Mouse (Mus musculus) megakaryocyte progenitor cell, adult 5-6 weeks (primary cell): ENCODE measurements around the gene Obox5. TPM values are rescaled to one million over a fixed set of nuclear protein-coding genes. Genes with fewer than 3 reads are reported as not detected.
"Not testable (repeated sequence)": the region's sequence is repeated elsewhere in the genome, so short reads cannot be mapped to it uniquely, and the experiment has no call there.

Experiments used
- ATAC-seq: replicated peaks from 2 replicates; pipeline ENCODE4 v1.8.0; 2016; ENCODE audit warnings: mild to moderate bottlenecking, moderate TSS enrichment, inconsistent platforms; ENCODE audit not compliant: poor library complexity
- total RNA-seq, 2 experiments: library from RNA; stranded (forward) in 1 of 2; stranded (reverse) in 1 of 2; fragments of 157-497, 149-512 nt in 1 of 2; fragments of 200-1000 nt in 1 of 2; gene quantifications; 2 replicates each; pipeline versions ENCODE4 v1.2.3 to v1.2.4; 2015 to 2017

The Obox5 gene
- not detected in 2 replicates for total RNA-seq (2015)
- total RNA-seq (2017): not detected in 2 replicates

DNA sequence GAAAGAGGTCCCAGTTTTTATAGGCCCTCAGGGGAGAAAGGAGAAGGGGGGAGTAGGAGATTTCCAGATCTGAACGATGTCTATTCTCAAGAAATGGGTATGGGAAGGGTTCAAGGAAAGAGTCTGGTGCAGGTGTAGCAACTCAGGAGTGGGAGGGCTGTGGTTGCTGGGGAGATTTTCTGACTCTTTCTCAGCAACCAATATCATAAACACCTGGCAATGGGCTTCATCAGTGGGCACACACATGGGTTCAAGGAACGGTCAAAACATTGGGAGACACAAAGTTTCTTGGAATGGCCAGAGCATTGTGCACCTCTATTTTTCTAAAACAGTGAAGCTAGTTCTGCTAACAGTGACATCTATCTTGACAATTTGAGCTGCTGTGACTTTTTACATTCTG lies at the start of gene Obox5:
Obox5 (plus strand) TSS at position 301 of the 400 bp plus-strand sequence.
- not testable (repeated sequence) for ATAC-seq

DNA sequence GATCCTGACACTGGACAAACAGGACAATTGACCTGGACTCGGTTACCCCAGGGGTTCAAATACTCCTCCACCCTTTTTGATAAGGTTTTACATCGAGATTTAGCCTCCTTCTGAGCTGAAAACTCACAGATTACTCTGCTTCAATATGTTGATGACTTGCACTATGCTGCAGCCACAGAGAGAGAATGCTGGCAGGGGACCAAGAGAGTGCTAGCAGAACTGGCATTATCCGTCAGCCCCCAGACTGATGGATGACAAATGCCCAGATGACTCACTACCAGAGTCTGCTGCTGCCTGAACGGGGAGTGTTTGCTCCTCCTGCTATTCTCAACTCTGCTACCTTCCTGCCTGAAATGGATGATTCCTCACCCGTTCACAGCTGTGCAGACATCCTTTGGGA lies 635 bp upstream of the Obox5 start:
- not testable (repeated sequence) for ATAC-seq

Other genes with a start within 250 kb of the Obox5 start
- gene Obox3, start 110.2 kb upstream of the Obox5 start, total RNA-seq (2015): not detected in 2 replicates
- gene Obox3, start 110.2 kb upstream of the Obox5 start, total RNA-seq (2017): not detected in 2 replicates
- gene Obox6, start 89.5 kb downstream of the Obox5 start, total RNA-seq (2015): not detected in 2 replicates
- not detected in 2 replicates for gene Obox6, start 89.5 kb downstream of the Obox5 start, total RNA-seq (2017)
- gene Crx, start 129.8 kb downstream of the Obox5 start, total RNA-seq (2015): not detected in 2 replicates
- gene Crx, start 129.8 kb downstream of the Obox5 start, total RNA-seq (2017): not detected in 2 replicates
- not detected in 2 replicates for gene Crxos, start 132.5 kb downstream of the Obox5 start, total RNA-seq (2015)
- not detected in 2 replicates for gene Crxos, start 132.5 kb downstream of the Obox5 start, total RNA-seq (2017)
- 69.8 and 85.4 TPM in 2 replicates for gene Selenow, start 172.3 kb downstream of the Obox5 start, total RNA-seq (2015)
- gene Selenow, start 172.3 kb downstream of the Obox5 start, total RNA-seq (2017): 23.7 and 30.0 TPM in 2 replicates
- gene Nop53, start 195.9 kb downstream of the Obox5 start, total RNA-seq (2015): 64.0 and 65.0 TPM in 2 replicates
- gene Nop53, start 195.9 kb downstream of the Obox5 start, total RNA-seq (2017): 230 and 286 TPM in 2 replicates
- 0.07 and 0.27 TPM in 2 replicates for gene Ehd2, start 217.4 kb downstream of the Obox5 start, total RNA-seq (2015)
- 0.21 and 0.24 TPM in 2 replicates for gene Ehd2, start 217.4 kb downstream of the Obox5 start, total RNA-seq (2017)